Mouse (Mus musculus): ENCODE results near the gene Syce3. TPM values are rescaled to one million over a fixed set of nuclear protein-coding genes. Genes with fewer than 3 reads are reported as not detected.
A peak's percentile ranks its signal among the peaks of the same experiment; 100 is the strongest.

The Syce3 gene
- polyA plus RNA-seq, 1 experiment from 2014 or later: not detected

DNA sequence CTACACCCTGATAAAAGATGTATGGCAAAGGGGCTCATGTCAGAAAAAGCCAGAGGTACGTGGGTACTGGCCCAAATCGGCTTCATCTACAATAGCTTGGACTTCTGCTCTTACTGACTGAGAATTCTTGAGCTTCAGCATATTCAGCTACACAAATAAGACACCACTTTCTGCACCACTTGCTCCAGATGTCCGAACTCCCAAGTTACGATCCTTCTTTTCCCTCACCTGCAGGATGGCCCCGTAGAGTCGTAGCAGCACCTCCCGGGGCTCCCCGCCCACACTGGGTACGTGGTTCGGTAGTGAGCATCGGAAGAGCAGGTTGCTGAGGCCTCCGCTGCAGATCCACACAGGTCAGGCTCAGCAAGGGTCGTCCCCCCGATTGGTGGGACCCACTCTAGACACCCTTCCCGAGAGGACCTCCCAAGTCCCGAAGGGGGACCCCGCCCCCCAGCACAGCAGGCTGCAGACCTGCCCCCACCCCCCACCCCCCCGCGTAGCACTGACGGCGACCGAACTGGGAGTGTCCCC lies 18.6 kb upstream of the Syce3 start:
- Histone ChIP-seq H3K36me3 (ENCODE audit: control insufficient read depth, insufficient read depth, low read length) (peaks cover 7% of the 10 kb centered on the region; the same call in 1 of the 2 replicates), H3K4me2 (peak overlapping the region; percentile 93), H3K27ac (ENCODE audit: low read depth, low read length) (peak overlapping the region; percentile 96), H3K9me3 (ENCODE audit: control insufficient read depth, low read length) (no peaks in the 10 kb centered on the region), H3K9ac (ENCODE audit: low read depth, low read length) (peak overlapping the region; percentile 86), H3K4me3 (ENCODE audit: low read depth, low read length) (peak overlapping the region; percentile 76), H3K27me3 (replicated peaks; ENCODE audit: control insufficient read depth, insufficient read depth, low read length) (no peaks in the 10 kb centered on the region), H3K4me1 (replicated peaks; ENCODE audit: control insufficient read depth, insufficient read depth, low read length) (peaks cover 8% of the 10 kb centered on the region)
- WGBS: 9% methylated on average over 22 of the region's 22 CpGs
- DNase-seq (ENCODE audit: low spot score) (no peak), ATAC-seq (replicated peaks; ENCODE audit: low FRiP score) (peak; percentile 18)

DNA sequence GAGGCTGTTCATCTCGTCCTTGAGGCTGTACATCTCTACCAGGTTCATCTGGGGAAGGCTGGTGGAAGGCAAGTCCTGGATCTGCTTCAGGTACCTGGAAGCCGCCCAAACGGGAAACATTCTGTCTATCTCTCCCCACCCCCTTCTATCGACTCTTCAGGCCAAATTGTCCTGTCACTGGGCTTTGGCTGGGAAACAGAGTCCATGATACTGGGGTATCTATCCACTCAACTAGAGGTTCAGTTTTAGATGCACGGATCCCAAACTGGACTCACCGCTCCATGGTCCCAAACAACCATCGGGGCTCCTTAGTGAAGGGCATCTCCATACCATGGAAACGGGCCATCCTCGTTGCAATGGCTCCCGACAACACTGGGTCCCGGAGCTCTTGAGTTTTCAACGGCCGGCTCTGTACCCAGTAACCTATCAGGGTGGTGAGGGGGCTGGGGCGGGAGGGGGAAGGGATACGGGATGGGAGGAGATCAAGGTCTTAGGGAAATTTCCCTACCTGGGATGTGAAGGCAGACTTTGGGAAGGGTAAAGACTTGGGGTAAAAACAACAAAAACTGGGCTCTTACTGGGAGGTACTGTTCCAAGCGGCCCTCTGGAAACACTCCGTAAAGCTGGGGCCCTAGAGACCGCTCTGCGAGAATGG lies 18.0 kb upstream of the Syce3 start:
- no peak overlapping the region for H3K27ac ChIP-seq (ENCODE audit: low read depth, low read length)
- WGBS: 85% methylated on average over 19 of the region's 19 CpGs

DNA sequence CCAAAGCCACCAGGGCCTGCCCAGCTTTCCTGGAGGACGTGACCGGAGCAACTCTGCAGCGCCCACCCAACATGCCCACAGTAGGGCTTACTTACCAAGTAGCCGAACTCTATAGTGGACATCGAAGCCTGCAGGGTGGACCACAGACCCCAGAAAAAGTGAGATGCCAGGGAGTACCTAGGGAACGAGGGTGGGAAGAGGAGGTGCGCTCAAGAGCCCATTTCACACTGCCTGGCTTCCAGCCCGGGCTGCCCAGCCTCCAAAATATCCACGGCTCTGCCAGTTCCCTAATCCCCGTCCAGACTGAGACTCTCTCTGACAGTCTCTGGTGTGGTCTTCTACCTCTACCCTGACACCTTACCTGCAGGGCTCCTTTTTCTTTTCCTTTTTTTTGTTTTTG lies 16.4 kb upstream of the Syce3 start:
- DNase-seq (ENCODE audit: low spot score) (no peak), ATAC-seq (replicated peaks; ENCODE audit: low FRiP score) (no peak)
- Histone ChIP-seq H3K9me3 (ENCODE audit: control insufficient read depth, low read length) (no peaks in the 10 kb centered on the region), H3K27ac (ENCODE audit: low read depth, low read length) (no peak overlapping the region), H3K4me2 (no peak overlapping the region), H3K4me1 (replicated peaks; ENCODE audit: control insufficient read depth, insufficient read depth, low read length) (peaks cover 8% of the 10 kb centered on the region), H3K36me3 (ENCODE audit: control insufficient read depth, insufficient read depth, low read length) (peaks cover 7% of the 10 kb centered on the region; the same call in 1 of the 2 replicates), H3K27me3 (replicated peaks; ENCODE audit: control insufficient read depth, insufficient read depth, low read length) (no peaks in the 10 kb centered on the region), H3K4me3 (ENCODE audit: low read depth, low read length) (no peak overlapping the region), H3K9ac (ENCODE audit: low read depth, low read length) (no peak overlapping the region)
- WGBS: 93% methylated on average over 10 of the region's 10 CpGs

More for the DNA sequence above, 18.0 kb upstream of the Syce3 start:
- no peak for DNase-seq (ENCODE audit: low spot score)
- Histone ChIP-seq H3K4me2 (peak overlapping the region; percentile 93), H3K27me3 (replicated peaks; ENCODE audit: control insufficient read depth, insufficient read depth, low read length) (no peaks in the 10 kb centered on the region), H3K9ac (ENCODE audit: low read depth, low read length) (peak overlapping the region; percentile 86; the same call in 1 of the 2 replicates), H3K4me3 (ENCODE audit: low read depth, low read length) (peak overlapping the region; percentile 76), H3K9me3 (ENCODE audit: control insufficient read depth, low read length) (no peaks in the 10 kb centered on the region), H3K4me1 (replicated peaks; ENCODE audit: control insufficient read depth, insufficient read depth, low read length) (peaks cover 8% of the 10 kb centered on the region), H3K36me3 (ENCODE audit: control insufficient read depth, insufficient read depth, low read length) (peaks cover 7% of the 10 kb centered on the region; the same call in 1 of the 2 replicates)
- ATAC-seq (replicated peaks; ENCODE audit: low FRiP score): no peak

DNA sequence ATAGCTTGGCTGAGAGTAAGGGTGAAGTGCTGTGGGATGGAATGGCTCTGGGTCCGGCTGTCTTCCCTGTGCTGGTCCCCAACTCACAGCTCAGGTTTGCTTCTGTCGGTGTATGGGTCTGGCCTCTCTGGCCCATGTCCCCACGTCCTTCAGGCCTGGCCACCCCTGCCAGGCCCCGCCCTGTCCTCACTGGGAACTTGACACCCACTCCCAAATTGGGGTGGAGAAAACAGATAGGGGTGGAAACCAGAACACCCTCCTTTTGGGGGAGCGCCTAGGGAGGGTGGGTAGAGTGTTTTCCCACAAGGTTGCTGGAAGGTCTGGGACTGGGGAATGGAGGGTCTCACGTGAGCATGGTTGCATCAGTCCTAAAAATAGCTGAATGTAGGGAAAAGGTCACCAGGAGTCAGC lies 15.4 kb upstream of the Syce3 start, which contains the start of gene Cpt1b:
Gene Cpt1b, minus strand, starts transcription at position 153 of the 411 bp plus-strand sequence.
- H3K9me3 ChIP-seq (ENCODE audit: control insufficient read depth, low read length): no peaks in the 10 kb centered on the region
- WGBS: 49% methylated on average over 6 of the region's 6 CpGs
- DNase-seq (ENCODE audit: low spot score) (no peak), ATAC-seq (replicated peaks; ENCODE audit: low FRiP score) (no peak)
- no peak within 1 kb of the TSS for H3K27ac ChIP-seq (ENCODE audit: low read depth, low read length)
- H3K4me2 ChIP-seq: peak within 1 kb of the TSS; percentile 27
- peaks cover 8% of the 10 kb centered on the region for H3K4me1 ChIP-seq (replicated peaks; ENCODE audit: control insufficient read depth, insufficient read depth, low read length)
- H3K27me3 ChIP-seq (replicated peaks; ENCODE audit: control insufficient read depth, insufficient read depth, low read length): no peaks in the 10 kb centered on the region
- H3K4me3 ChIP-seq (ENCODE audit: low read depth, low read length): no peak within 1 kb of the TSS
- no peak within 1 kb of the TSS for H3K9ac ChIP-seq (ENCODE audit: low read depth, low read length)
- peaks cover 7% of the 10 kb centered on the region; the same call in 1 of the 2 replicates for H3K36me3 ChIP-seq (ENCODE audit: control insufficient read depth, insufficient read depth, low read length)

DNA sequence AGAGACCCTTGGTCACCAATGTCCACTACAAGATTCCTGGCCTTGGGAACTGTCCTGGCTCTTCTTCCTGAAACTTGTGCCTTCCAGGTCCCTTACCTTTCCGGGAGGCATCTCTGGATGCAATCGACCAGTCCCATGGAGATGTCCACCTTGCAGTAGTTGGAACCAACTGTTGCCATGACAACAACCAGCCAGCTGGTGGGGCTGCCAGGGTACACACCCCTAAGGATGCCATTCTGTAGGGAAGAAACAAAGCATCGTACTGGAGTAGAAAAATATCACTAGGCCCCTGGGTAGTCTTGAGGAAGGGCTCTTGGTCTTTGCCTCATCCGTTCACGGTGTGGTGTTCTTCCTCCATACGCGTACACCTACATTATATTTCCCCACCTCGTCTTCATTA lies 14.3 kb upstream of the Syce3 start:
- Histone ChIP-seq H3K36me3 (ENCODE audit: control insufficient read depth, insufficient read depth, low read length) (peaks cover 9% of the 10 kb centered on the region; the same call in 1 of the 2 replicates), H3K4me1 (replicated peaks; ENCODE audit: control insufficient read depth, insufficient read depth, low read length) (peaks cover 8% of the 10 kb centered on the region), H3K27ac (ENCODE audit: low read depth, low read length) (no peak overlapping the region), H3K9ac (ENCODE audit: low read depth, low read length) (no peak overlapping the region), H3K4me2 (no peak overlapping the region), H3K4me3 (ENCODE audit: low read depth, low read length) (no peak overlapping the region), H3K27me3 (replicated peaks; ENCODE audit: control insufficient read depth, insufficient read depth, low read length) (no peaks in the 10 kb centered on the region), H3K9me3 (ENCODE audit: control insufficient read depth, low read length) (no peaks in the 10 kb centered on the region)
- ATAC-seq (replicated peaks; ENCODE audit: low FRiP score) (no peak), DNase-seq (ENCODE audit: low spot score) (no peak)
- 87% methylated on average over 8 of the region's 8 CpGs for whole genome bisulfite sequencing

DNA sequence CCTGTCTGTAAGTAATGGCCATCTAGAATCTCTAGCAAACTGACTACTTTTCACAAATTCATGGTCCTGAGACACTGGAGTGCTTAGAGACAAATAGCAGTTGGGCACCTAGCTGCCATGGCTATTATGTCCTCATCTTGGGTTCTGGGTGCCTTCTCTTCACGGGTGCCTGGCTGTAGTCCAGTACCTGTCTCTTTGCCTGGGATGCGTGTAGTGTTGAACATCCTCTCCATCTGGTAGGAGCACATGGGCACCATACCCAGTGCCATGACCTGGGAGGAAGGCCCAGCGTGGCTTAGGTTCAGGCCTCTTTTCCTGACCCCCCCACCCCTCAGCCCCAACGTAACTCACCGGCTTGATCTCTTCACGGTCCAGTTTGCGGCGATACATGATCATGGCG lies 11.6 kb upstream of the Syce3 start:
- WGBS: 90% methylated on average over 9 of the region's 9 CpGs
- Histone ChIP-seq H3K9me3 (ENCODE audit: control insufficient read depth, low read length) (no peaks in the 10 kb centered on the region), H3K4me1 (replicated peaks; ENCODE audit: control insufficient read depth, insufficient read depth, low read length) (peaks cover 3% of the 10 kb centered on the region), H3K27ac (ENCODE audit: low read depth, low read length) (no peak overlapping the region), H3K36me3 (ENCODE audit: control insufficient read depth, insufficient read depth, low read length) (peaks cover 8% of the 10 kb centered on the region; the same call in 1 of the 2 replicates), H3K4me2 (no peak overlapping the region), H3K9ac (ENCODE audit: low read depth, low read length) (no peak overlapping the region), H3K4me3 (ENCODE audit: low read depth, low read length) (no peak overlapping the region), H3K27me3 (replicated peaks; ENCODE audit: control insufficient read depth, insufficient read depth, low read length) (no peaks in the 10 kb centered on the region)
- DNase-seq (ENCODE audit: low spot score) (no peak), ATAC-seq (replicated peaks; ENCODE audit: low FRiP score) (no peak)

DNA sequence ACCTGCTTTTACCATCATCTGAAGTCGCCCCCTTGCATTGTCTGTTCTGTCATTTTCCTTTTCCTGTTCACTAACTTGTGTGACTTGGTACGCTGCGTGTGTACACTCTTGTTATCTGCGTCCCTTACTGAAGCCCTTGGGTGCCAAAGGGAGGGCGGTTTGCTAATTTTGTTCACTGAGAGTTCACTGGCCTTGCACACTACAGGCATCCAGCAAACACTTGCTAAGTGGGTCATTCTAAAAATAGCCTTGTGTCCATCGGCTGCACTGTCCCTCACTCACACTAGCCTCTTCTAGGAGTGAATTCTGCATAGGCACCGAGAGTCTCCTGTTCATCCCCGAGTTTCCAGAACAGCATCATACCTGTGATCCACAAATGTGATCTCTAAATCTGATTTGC lies 5.0 kb upstream of the Syce3 start:
- H3K4me2 ChIP-seq: no peak overlapping the region

DNA sequence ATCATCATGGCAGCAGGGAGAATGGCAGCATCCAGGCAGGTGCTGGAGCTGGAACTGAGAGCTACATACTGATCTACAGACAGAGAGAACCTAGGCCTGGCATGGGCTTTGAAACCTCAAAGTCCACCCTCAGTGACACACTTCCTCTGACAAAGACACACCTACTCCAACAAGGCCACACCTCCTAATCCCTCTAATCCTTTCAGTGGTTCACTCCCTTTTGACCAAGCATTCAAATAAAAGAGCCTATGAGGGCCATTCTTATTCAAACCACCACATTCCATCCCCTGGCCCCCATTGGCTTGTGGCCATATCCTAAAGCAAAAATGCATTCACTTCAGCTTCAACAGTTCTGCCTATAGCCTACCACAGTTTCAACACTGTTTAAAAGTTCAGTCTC lies 3.6 kb downstream of the Syce3 start:
- no peaks in the 10 kb centered on the region for H3K4me1 ChIP-seq (replicated peaks; ENCODE audit: control insufficient read depth, insufficient read depth, low read length)
- no peaks in the 10 kb centered on the region for H3K27me3 ChIP-seq (replicated peaks; ENCODE audit: control insufficient read depth, insufficient read depth, low read length)
- no peak overlapping the region for H3K9ac ChIP-seq (ENCODE audit: low read depth, low read length)
- ATAC-seq (replicated peaks; ENCODE audit: low FRiP score): no peak
- H3K36me3 ChIP-seq (ENCODE audit: control insufficient read depth, insufficient read depth, low read length): no peaks in the 10 kb centered on the region
- H3K4me2 ChIP-seq: no peak overlapping the region
- no peak overlapping the region for H3K4me3 ChIP-seq (ENCODE audit: low read depth, low read length)
- H3K9me3 ChIP-seq (ENCODE audit: control insufficient read depth, low read length): 0 out of 2 replicates have a peak, but pooled peaks cover 3% of the 10 kb centered on the region
- H3K27ac ChIP-seq (ENCODE audit: low read depth, low read length): no peak overlapping the region
- DNase-seq (ENCODE audit: low spot score): no peak

More for the DNA sequence above, 5.0 kb upstream of the Syce3 start:
- DNase-seq (ENCODE audit: low spot score) (no peak), ATAC-seq (replicated peaks; ENCODE audit: low FRiP score) (no peak)
- Histone ChIP-seq H3K9me3 (ENCODE audit: control insufficient read depth, low read length) (no peaks in the 10 kb centered on the region), H3K4me1 (replicated peaks; ENCODE audit: control insufficient read depth, insufficient read depth, low read length) (no peaks in the 10 kb centered on the region), H3K36me3 (ENCODE audit: control insufficient read depth, insufficient read depth, low read length) (peaks cover 7% of the 10 kb centered on the region; the same call in 1 of the 2 replicates), H3K9ac (ENCODE audit: low read depth, low read length) (no peak overlapping the region), H3K4me3 (ENCODE audit: low read depth, low read length) (no peak overlapping the region), H3K27me3 (replicated peaks; ENCODE audit: control insufficient read depth, insufficient read depth, low read length) (no peaks in the 10 kb centered on the region), H3K27ac (ENCODE audit: low read depth, low read length) (no peak overlapping the region)
- WGBS: 84% methylated on average over 8 of the region's 8 CpGs

All from liver, embryonic 11.5 days (tissue).